Mouse (Mus musculus) 3T3-L1 (cell line): ENCODE measurements around the gene Sp110.
"Not testable (repeated sequence)": the region's sequence is repeated elsewhere in the genome, so short reads cannot be mapped to it uniquely, and the experiment has no call there.

Experiments used
- DNase-seq: peaks from one replicate; pipeline ENCODE4 v3.0.0-alpha.2; 2015; ENCODE audit warnings: low read depth, low spot score

Sp110 gene

DNA sequence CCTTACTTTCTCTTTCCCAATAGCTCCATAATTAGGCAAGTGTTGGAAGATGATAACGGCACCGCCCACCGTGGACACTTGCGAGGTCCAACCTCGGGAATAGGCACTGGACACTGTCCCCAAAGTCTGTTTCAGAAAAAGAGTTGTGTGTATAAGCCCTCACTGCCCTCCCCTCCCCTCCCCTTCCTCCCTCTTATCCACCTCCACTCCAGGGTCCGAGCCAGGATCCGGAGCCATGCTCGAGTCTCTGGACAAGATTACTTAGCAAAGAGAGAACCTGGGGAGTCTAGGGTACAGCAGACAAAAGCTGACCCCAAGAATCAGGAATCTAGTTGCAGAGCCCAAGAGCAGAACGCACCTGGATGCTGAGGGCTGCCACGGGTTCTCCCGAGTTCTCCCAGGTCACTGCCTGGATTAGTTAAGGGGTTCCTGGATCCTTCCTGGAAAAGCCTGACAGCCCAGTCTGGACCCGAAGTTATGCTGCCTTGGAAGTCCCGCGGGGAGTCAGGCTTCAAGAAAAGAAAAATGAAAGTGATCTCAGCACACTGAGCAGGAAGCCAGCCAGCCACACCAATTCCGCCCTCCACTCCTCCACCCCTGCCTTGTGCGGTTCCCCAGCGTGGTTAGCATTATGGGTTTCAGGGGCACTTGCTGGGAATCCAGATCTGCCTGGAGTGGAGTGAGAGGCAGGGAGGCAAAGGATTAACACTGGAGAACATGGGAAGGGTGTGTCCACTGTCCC is at the start of gene Sp110:
TSS of gene Sp110 (minus strand) at position 547 of the 742 bp plus-strand sequence.
- not testable (repeated sequence) for DNase-seq

DNA sequence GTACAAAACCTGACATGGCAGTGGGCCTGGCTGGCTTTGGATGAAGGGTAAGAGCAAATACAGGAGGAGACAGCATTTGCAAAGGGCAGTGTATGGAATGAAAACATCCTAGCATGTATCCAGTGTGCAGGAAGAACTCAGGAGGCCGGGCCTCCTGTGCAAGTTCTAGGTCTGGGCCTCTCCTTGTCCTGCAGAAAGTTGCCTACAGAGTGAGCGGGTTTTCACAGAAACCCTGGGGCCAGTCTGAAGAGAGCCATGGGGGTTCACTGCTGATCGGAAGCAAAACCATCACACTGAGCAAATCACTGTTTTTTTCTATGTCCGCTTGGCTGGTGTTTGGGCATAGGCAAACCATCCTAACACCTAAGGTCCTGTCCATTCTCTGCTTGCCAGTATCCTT is 39.5 kb upstream of the Sp110 start:
- not testable (repeated sequence) for DNase-seq

DNA sequence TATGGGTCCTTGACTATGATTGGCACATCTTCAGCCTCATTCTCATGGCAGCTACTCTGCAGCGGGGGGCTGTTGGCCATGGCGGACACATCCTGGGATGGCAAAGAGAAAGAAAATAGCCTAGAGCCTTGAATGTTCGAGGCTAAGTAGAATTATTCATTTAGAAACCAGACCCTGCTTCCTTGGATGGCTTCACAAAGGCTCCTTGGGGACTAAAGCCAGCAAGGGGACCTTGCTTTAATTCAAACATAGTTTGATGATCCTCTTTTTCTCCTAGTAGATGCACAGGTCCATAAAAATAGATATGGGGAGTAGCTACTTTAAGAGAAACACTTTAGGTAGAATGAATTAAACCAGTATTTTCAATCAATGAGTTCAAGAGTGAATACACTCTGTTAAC is 38.3 kb upstream of the Sp110 start:
- not testable (repeated sequence) for DNase-seq

DNA sequence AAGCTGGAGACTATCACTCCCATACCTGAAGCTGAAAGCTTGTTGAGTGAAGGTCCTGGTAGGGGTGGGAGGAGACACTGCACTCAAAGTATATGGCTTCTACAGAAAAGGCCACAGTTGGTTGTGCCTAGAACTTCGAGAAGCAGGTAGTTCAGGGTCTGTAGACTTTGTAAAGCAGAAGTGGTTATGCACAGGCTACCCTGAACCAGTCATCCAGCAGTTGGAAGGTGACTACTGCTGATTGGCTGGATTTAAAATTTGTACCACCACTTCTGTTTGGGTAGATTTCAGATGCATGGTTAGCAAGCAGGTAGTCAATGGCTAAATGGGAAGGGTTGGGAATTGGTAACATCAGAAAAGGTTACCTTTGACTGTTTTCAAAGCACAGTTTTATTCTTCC is 20.1 kb upstream of the Sp110 start:
- not testable (repeated sequence) for DNase-seq

DNA sequence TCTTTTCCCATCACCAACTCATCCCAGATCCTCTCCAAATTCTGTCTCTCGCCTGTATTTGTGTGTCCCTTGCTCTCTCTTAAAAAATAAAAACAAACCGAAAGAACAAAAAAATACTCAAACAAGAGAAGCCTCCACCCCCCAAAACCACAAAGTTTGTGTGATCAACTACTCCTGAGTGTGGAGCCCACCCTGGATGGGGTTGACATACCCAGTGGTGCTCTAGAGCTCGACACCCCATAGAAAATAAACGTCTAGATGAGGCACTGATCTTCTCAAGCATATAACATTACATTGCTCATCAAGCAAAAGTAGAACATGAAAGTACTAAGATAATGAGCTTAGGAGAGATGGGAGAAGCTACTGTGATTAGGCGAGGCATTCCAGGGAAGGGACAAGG is 18.5 kb upstream of the Sp110 start:
- DNase-seq = not testable (repeated sequence)

DNA sequence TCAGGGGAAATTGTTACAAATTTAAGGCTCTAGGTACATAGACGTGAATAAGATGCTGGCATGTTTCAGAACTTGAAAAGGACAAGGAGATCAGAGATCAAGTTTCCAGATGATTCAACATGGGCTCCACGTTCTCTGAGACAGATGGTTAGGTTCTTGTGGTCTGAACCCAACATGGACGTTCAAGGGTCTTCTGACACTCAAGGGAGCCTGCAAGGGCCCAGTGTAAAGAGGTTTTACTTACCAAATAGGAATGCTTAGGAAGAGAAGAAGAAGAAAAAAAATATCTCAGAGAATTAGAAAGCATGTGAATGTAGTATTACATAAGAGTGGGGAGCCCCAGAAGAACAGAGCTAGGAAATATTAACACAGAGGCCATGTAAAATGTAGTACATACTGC is 17.2 kb upstream of the Sp110 start:
- DNase-seq = not testable (repeated sequence)

DNA sequence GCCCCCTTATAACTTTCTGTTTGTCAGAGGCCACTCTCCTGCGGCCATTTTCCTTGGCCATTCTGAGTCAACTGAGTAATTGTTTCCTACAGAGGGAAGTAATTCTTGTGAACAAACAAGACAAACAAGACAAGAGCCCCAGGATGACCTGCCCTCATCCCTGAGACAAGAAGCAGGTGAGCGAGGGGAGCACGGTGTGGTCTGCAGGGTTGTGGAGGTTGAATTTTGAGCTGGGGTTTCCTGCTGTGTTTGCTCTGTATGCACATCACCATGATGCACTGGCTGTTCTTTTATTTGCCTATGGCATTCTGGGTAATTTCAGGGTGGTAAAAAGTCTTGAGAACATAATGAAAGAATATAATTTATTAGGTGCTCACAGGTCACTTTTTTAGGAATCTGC is 16.5 kb upstream of the Sp110 start:
- DNase-seq = not testable (repeated sequence)

DNA sequence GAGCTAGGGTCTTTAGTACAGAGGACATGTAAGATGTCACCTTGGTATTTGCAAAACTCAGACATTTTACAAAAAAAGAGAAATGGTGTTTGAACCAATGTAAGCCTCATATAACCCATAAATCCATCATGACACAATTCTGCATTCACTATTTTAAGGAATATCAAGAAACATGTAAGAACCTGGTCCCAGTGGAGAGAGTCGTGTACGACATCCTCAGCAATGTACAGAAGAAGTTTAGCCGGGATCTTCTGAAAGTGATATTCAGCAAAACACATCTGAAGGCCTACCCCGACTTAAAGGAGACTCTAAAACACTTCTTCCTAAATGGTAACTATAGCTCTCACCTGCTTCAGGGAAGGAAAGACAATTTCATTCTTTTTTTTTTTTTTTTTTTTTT is 12.0 kb upstream of the Sp110 start:
- DNase-seq = not testable (repeated sequence)

DNA sequence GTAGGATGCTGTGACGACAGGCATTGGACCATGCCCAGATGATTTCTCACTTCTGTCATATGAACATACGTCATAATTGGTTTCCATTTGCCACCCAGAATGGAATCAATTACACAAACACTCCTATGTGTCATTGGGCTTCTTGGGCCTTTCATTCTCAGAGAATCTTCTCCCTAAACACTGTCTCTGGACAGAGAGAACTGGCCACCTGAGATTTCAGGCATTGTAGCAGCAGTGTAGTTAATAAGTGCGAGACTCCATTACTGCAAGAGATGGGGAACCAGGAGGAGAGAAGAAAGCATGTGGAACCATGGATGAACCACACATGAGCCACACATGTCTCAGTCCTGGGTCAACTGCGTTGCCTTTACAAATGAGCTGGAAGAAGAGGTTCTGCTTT is 9.7 kb upstream of the Sp110 start:
- DNase-seq = not testable (repeated sequence)

DNA sequence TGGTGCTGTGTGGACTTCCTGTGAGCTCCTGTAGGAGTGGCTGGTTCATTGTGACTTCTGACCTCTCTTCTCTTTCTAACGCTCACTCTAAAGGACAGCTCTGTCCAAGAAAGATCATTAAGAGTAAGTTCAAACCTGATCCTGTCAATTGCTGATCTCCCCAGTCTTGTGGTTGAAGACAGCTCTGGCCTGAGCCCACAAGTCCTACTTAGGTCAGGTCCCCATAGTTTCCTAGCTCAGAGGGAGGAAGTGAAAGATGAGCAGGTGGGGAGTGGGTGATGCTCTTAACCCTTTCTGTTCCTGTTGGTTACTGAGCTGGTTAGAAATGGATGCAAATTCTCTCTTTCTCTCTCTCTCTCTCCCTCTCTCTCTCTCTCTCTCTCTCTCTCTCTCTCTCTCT is 5.7 kb upstream of the Sp110 start:
- not testable (repeated sequence) for DNase-seq

DNA sequence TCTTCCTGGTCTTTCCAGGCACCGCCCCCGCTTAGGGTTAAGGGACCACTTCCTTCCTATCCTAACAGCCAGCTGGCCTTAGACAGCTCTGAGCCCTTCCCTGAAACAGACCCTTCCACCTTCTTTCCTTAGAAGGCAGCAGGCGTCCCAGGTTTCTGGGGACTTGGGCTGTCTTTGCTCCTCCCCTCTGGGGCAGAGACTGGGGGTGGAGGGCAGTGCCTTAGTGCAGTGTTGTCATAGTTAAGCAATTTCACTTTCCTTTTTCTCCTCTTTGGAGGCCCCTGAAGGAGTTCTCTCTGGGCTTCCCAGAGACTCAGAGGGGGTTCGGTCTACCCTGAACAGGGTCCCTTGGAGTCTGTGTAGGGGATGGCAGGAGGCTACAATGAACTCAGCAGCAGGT is 2.2 kb upstream of the Sp110 start:
- DNase-seq = not testable (repeated sequence)

DNA sequence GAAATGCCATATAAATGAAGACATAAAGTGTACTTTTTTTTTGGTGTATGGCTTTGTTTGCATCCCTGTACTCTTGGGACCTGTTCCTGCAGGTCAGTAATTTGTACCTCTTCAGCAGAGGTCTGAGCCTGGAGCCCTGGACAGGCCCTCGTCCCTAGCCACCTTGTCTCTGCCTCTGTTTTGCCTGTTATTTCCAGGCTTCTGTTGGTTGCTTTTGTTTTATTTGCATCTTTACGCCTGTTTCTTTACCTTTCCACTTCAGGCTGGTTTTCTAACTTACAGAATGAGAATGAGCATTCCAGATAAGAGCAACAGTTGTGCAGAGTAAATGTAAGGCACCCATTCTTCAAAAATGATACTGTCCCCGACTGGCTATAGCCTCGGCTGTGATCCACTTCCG is 1.5 kb upstream of the Sp110 start, which contains the start of gene Sp140:
TSS of gene Sp140 (plus strand) at position 301 of the 400 bp plus-strand sequence.
- DNase-seq = not testable (repeated sequence)

DNA sequence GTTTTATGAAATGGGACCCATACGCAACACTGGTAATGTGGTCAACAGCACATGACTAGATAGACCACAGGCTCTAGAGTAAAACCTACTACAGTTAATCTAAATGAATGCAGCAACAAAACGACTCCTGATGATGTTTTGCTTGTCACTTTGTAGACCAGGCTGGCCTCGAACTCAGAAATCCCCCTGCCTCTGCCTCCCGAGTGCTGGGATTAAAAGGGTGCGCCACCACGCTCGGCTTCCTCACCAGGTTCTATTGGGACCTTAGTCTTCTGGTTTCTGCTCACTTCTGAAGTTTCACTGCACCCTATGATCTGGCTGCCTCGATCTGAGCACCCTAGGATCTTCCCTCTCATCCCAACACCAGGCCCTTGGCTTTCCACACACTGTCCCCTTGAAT is 6.1 kb downstream of the Sp110 start:
- not testable (repeated sequence) for DNase-seq

DNA sequence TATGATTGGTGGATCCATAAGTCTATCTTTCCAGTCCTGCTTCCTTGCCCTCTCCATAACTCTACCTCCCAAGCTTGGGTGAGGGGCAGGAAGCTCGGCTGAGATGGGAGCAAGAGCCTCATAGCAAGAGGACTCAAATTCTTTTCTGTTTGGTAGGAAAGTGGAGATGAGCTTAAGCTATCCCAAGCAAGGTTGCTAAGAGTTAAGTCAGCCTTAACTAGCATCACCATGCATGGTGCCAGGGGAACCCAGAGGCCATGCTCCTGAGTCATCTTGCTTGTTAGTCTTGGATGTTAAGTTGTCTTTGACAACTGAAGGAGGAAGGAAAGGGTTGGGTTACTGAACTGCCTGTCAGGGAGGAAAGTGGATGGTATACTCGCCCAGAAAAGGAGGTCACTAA is 9.9 kb downstream of the Sp110 start:
- DNase-seq = not testable (repeated sequence)

DNA sequence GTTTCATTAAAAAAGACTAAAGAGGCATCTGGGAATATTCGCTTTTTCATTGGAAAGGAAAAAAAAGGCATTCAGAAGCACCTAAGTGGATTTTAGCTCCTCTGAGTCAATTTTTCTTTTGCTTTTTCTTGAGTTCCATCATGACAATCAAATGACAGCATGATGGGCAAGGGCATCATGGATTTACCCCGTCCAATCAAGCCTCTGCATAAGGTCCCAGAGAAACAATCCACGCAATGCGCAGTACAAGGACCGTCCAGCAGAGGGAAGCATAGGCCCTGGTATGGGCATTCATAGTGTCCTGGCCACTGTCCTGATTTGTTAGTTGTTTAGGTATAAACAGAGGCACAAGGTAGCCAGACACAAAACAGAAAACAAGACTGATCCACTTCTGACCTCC is 17.1 kb downstream of the Sp110 start:
- peak; percentile 20 for DNase-seq

DNA sequence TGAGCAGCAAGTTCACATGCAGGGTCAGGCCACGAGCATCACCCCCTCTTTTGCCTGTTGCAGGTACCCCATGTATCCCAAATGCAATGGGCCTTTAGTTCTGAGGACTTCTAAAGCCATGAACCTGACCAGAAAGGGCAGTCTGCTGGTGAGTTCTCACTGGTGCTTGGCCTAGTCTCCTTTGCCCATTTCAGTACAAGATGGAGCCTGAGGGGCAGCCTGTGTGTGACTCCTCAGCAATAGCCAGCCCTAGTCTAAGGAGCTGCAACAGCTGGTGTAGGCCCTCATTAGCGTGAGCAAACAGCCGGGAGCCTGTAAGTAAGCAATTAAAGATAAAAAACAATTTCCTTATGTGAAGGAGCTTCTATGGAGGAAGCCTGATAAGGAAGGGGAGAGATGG is 18.0 kb downstream of the Sp110 start:
- DNase-seq = not testable (repeated sequence)

DNA sequence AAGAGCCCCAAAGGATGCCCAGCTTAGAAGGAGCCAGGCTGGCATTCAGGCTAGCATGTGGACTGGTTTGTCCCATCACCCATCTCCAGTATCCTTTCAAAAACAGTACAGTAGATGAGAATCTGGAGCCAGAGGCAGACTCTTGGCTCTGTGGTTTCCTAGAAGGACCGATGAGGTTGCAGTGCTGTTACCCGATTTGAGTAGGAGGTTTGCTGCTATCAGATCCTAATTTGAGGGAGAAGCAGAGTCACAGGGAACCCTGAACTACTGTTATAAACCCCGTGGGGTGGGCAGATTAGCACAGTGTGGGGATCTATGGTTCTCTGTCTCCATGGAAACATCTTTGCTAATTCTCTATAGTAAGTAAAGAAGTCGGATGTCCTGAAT is 18.5 kb downstream of the Sp110 start:
- not testable (repeated sequence) for DNase-seq

DNA sequence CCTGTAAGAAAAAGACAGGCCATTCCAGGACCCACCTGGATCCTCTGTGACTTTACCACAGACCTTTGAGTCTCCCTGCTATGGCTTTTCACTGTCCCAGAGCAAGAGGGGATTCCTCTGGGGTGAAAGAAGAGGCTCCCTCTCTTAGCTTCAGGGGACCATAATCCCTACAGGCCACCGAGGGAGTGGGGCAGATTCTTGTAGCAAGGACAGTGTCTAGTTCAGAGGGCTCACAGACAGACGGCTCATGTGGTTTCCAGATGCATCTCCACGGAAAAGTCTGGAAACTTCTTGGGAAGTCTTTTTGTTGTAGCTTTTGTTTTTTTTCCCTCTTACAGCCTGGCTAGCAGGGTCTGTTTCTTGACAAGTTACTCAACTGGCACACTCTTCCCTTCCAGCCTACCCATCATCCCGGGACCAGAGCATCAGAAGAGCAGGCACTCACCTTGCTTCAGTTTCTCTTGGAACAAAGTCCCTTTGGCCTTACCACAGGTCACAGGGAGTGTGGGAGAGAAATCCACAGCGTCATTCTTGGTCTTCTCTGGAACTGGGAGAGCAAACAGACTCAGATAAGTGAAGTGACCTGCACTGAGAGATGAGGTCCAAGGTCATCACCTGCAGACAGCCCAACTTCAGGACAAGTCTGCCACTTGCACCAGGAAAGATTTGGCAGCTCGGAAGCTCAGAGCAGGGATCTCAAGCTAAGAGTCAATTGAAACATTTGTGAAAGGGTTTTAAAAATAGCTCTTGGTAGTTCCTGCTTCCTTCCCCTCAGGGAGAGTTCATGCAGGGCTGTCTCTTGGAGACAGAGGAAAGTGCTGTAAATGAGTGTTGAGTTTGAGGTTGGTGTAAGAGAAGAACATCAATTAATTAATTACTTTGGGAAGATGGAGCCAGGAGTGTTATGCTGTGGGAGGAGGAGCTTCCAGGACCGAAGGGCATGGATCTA is 19.1 kb downstream of the Sp110 start:
- DNase-seq = not testable (repeated sequence)

DNA sequence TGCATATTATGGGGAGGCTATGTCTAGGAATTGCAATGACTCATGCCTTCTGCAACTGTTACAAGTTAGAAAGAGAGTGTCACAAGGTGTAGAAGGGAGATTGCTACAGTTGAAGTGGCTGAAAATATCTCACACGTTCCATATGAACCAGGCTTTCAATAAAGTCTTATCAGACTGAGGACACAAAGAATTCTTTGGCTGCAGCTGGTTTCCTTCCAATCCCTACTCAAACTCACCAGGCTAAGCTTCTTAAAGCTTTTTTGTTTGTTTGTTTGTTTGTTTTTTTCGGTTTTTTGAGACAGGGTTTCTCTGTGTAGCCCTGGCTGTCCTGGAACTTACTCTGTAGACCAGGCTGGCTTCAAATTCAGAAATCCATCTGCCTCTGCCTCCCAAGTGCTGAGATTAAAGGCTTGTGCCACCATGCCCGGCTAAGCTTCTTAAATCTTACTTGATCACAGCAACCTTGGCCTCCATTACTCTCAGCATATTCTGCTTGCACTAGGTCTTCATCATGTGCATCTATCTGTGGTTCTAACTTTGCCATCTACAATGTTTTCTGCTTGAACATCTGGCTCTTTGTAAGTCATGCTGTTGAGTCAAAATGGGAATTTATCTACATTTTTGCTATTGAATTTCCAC is 20.1 kb downstream of the Sp110 start:
- not testable (repeated sequence) for DNase-seq

DNA sequence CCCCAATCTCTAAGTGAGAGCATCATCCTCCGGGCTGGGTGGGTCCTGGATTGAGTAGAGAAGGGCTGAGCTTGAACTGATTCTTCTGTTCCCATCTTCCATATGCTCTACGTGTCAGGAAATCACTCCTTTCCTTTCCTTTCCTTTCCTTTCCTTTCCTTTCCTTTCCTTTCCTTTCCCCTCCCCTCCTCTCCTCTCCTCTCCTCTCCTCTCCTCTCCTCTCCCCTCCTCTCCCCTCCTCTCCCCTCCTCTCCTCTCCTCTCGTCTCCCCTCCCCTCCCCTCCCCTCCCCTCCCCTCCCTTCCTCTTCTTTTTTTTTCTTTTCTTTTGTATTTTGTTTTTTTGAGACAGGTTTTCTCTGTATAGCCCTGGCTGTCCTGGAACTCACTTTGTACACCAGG is 23.2 kb downstream of the Sp110 start, which contains the start of gene G530012D18Rik:
TSS of gene G530012D18Rik (plus strand) at position 301 of the 400 bp plus-strand sequence.
- not testable (repeated sequence) for DNase-seq

DNA sequence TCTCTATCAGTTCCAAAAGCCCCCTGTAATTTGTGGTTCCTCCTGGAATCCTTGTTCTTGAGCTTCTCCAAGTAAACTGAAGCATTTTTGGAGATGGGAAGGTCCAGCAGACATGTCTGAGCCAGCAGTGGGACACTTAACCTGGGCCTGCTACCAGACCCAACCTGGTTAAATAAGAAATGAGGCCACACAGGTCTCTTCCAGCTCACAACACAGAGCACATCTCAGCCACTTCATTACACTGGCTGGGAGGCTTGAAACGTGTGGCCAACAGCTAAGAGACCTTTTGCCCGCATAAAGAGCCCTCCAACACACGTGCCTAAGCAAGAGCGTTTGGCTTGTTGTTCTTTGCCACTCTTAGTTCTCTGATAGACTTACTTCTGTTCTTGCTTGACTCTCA is 25.1 kb downstream of the Sp110 start:
- DNase-seq = not testable (repeated sequence)

DNA sequence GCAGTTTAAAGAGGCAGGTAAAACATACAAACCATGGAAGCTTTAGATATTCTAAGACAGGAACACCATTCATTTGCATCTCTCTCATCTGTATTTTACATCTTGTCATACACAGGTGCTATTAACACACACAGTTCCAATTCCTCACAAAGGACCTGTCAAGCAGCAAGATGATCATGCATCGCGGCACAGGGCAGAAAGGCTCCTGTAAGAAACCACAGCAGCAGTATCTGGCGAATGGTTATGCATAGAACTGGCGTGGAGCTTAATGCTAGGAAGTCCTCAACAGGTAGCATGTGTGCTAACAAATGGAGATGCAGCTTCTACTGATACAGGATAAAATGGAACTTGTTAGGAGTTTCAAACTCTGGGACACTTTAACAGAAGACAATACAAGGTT is 43.4 kb downstream of the Sp110 start:
- not testable (repeated sequence) for DNase-seq
